Mouse (Mus musculus): Measurements from ENCODE around the gene Gm8909. TPM values are rescaled to one million over a fixed set of nuclear protein-coding genes. Genes with fewer than 3 reads are reported as not detected.

Gm8909 gene
- total and polyA plus RNA-seq, 3 experiments = 0.25 to 35.5 TPM; not detected in 1

- Histone ChIP-seq H3K79me2 (replicated peaks; ENCODE audit: control insufficient read depth, extremely low read depth, insufficient read depth, poor library complexity, severe bottlenecking) (no peaks in the 10 kb centered on the region), H3K4me1 (ENCODE audit: control insufficient read depth in 1 of 2, insufficient read depth in 2 of 2) (peaks cover 9 to 14% of the 10 kb centered on the region in 2 experiments), H3K4me2 (ENCODE audit: insufficient read depth, low read depth, poor library complexity, severe bottlenecking) (no peak overlapping the region), H3K9ac (ENCODE audit: insufficient read depth, low read depth) (no peak overlapping the region), H3K4me3 (replicated peaks in 1 of 3; ENCODE audit: low read depth in 2 of 3, low read length in 2 of 3, poor library complexity in 1 of 3) (no peak overlapping the region), H3K36me3 (replicated peaks in 1 of 2; ENCODE audit: control insufficient read depth in 1 of 2, insufficient read depth in 1 of 2, low read length in 1 of 2) (no peaks in the 10 kb centered on the region), H3K27ac (ENCODE audit: insufficient read depth, low read depth) (no peak overlapping the region), H3K27me3 (replicated peaks) (peaks cover 54% of the 10 kb centered on the region), H3K9me3 (replicated peaks; ENCODE audit: low read length) (no peaks in the 10 kb centered on the region)
- DNase-seq (ENCODE audit: extremely low read depth) = no peak
- dilution Hi-C loops (cut with MboI; ENCODE audit: extremely low pct_ligation_motif_present, extremely low pct_unique_long_range_greater_than_20kb, low sequenced_read_pairs) (no loop called here), in situ Hi-C loops (cut with MboI; ENCODE audit: low pct_ligation_motif_present, low pct_unique_long_range_greater_than_20kb, low sequenced_read_pairs) (no loop called here)
- TF ChIP-seq MEF2A (IDR thresholded peaks at IDR 0.05; ENCODE audit: borderline replicate concordance, low read depth, low read length) = no peak
- TF ChIP-seq POLR2A (IDR thresholded peaks at IDR 0.05; ENCODE audit: low read depth, low read length) = no peak
- no peak for TF ChIP-seq ZKSCAN1 (IDR thresholded peaks at IDR 0.05; ENCODE audit: borderline replicate concordance, low read depth, low read length)
- no peak for TF ChIP-seq MYC (IDR thresholded peaks at IDR 0.05; ENCODE audit: low read depth, low read length)
- TF ChIP-seq CHD1 (IDR thresholded peaks at IDR 0.05; ENCODE audit: low read depth, low read length) = no peak
- no peak for TF ChIP-seq USF2 (conservative IDR thresholded peaks at IDR 0.05; ENCODE audit: low read depth, low read length)
- TF ChIP-seq TCF12 (IDR thresholded peaks at IDR 0.05; ENCODE audit: low read depth, low read length) = no peak
- no peak for TF ChIP-seq CTCF (conservative IDR thresholded peaks at IDR 0.05 in 1 of 2, IDR thresholded peaks at IDR 0.05 in 1 of 2; ENCODE audit: low read depth in 2 of 2, low read length in 2 of 2)
- no peak for TF ChIP-seq RAD21 (IDR thresholded peaks at IDR 0.05; ENCODE audit: low read depth, low read length)
- no peak for TF ChIP-seq HCFC1 (IDR thresholded peaks at IDR 0.05; ENCODE audit: low read depth, low read length)
- no peak for TF ChIP-seq ZMIZ1 (IDR thresholded peaks at IDR 0.05; ENCODE audit: low read depth, low read length)
- no peak for TF ChIP-seq EP300 (IDR thresholded peaks at IDR 0.05; ENCODE audit: low read length)
- no peak for TF ChIP-seq JUND (conservative IDR thresholded peaks at IDR 0.05; ENCODE audit: low read depth, low read length)
- no peak for TF ChIP-seq SMC3 (IDR thresholded peaks at IDR 0.05; ENCODE audit: low read depth, low read length)
- no peak for TF ChIP-seq JUN (IDR thresholded peaks at IDR 0.05; ENCODE audit: insufficient read depth, low read depth, low read length)
These were observed 33.5 kb upstream of the Gm8909 start for GRCm38 (mm10) chr17:36201851-36202250.

- H3K27me3 ChIP-seq (replicated peaks) = peaks cover 57% of the 10 kb centered on the region
- dilution Hi-C loops (cut with MboI; ENCODE audit: extremely low pct_ligation_motif_present, extremely low pct_unique_long_range_greater_than_20kb, low sequenced_read_pairs) (no loop called here), in situ Hi-C loops (cut with MboI; ENCODE audit: low pct_ligation_motif_present, low pct_unique_long_range_greater_than_20kb, low sequenced_read_pairs) (loop anchor here (10.0 kb wide), 1 partner anchor 134 kb away; no protein-coding TSS in a partner anchor)
- H3K4me1 ChIP-seq (ENCODE audit: control insufficient read depth in 1 of 2, insufficient read depth in 2 of 2) = peaks cover 9 to 14% of the 10 kb centered on the region in 2 experiments
- peak; percentile 37 for TF ChIP-seq RAD21 (IDR thresholded peaks at IDR 0.05; ENCODE audit: low read depth, low read length)
- no peak for TF ChIP-seq ETS1 (conservative IDR thresholded peaks at IDR 0.05; ENCODE audit: low read depth, low read length)
- TF ChIP-seq CTCF (conservative IDR thresholded peaks at IDR 0.05 in 1 of 2, IDR thresholded peaks at IDR 0.05 in 1 of 2; ENCODE audit: low read depth in 2 of 2, low read length in 2 of 2) = peak in 1 of 2 experiments; percentile 64; a peak in 2 of 4 replicates
- no peak for TF ChIP-seq MAFK (IDR thresholded peaks at IDR 0.05; ENCODE audit: insufficient replicate concordance, low read length)
- TF ChIP-seq ZNF384 (IDR thresholded peaks at IDR 0.05; ENCODE audit: low read depth, low read length) = no peak
- TF ChIP-seq SMC3 (IDR thresholded peaks at IDR 0.05; ENCODE audit: low read depth, low read length) = peak; percentile 47
- no peaks in the 10 kb centered on the region for H3K36me3 ChIP-seq (replicated peaks in 1 of 2; ENCODE audit: control insufficient read depth in 1 of 2, insufficient read depth in 1 of 2, low read length in 1 of 2)
- no peak overlapping the region for H3K9ac ChIP-seq (ENCODE audit: insufficient read depth, low read depth)
- peak; percentile 37 for DNase-seq (ENCODE audit: extremely low read depth)
- no peaks in the 10 kb centered on the region for H3K79me2 ChIP-seq (replicated peaks; ENCODE audit: control insufficient read depth, extremely low read depth, insufficient read depth, poor library complexity, severe bottlenecking)
- H3K4me2 ChIP-seq (ENCODE audit: insufficient read depth, low read depth, poor library complexity, severe bottlenecking) = no peak overlapping the region
- H3K4me3 ChIP-seq (replicated peaks in 1 of 3; ENCODE audit: low read depth in 2 of 3, low read length in 2 of 3, poor library complexity in 1 of 3) = no peak overlapping the region
- H3K27ac ChIP-seq (ENCODE audit: insufficient read depth, low read depth) = no peak overlapping the region
- no peaks in the 10 kb centered on the region for H3K9me3 ChIP-seq (replicated peaks; ENCODE audit: low read length)
These were observed 30.0 kb upstream of the Gm8909 start for GRCm38 (mm10) chr17:36198317-36198716.

Measured in CH12.LX (cell line).